Mouse (Mus musculus) erythroblast, embryonic 14.5 days (primary cell): ENCODE data around the gene Mfsd11. TPM values are rescaled to one million over a fixed set of nuclear protein-coding genes. Genes with fewer than 3 reads are reported as not detected.

Source experiments
- H3K27me3 ChIP-seq: 2 replicates; pipeline ENCODE4 v1.6.1; 2012; ENCODE audit warnings: inconsistent platforms; ENCODE audit not compliant: control insufficient read depth
- H3K36me3 ChIP-seq: 2 replicates; pipeline ENCODE4 v1.6.1; 2012; ENCODE audit warnings: mild to moderate bottlenecking, inconsistent platforms; ENCODE audit not compliant: control insufficient read depth
- H3K4me1 ChIP-seq: 2 replicates; pipeline ENCODE4 v1.6.1; 2012; ENCODE audit warnings: inconsistent platforms; ENCODE audit not compliant: control insufficient read depth
- H3K4me3 ChIP-seq: replicated peaks from 2 replicates; pipeline ENCODE3; 2012; ENCODE audit warnings: moderate library complexity, mild to moderate bottlenecking, inconsistent platforms
- H3K9me3 ChIP-seq: 2 replicates; pipeline ENCODE4 v1.6.1; 2012; ENCODE audit warnings: low read length, inconsistent platforms, mixed read lengths; ENCODE audit not compliant: control insufficient read depth
- GATA1 ChIP-seq: IDR thresholded peaks from 2 replicates; pipeline ENCODE4 v1.6.1; 2012; ENCODE audit warnings: low read length, inconsistent platforms, mixed read lengths
- TAL1 ChIP-seq: IDR thresholded peaks from 3 replicates; pipeline ENCODE4 v1.6.1; 2012; ENCODE audit warnings: low read length, inconsistent platforms, mixed read lengths
- polyA plus RNA-seq: library from polyadenylated mRNA; stranded (reverse); fragments of >175 nt; gene quantifications from 2 replicates; pipeline ENCODE4 v1.2.3, GENCODE M21; 2012

Mfsd11 gene
- polyA plus RNA-seq, 1 experiment: 1.2 TPM

GRCm38 (mm10) chr11:116851576-116852290 lies 507 bp upstream of the Mfsd11 start:
- Histone ChIP-seq H3K4me1 (peaks cover 51% of the 10 kb centered on the region), H3K36me3 (peaks cover 55% of the 10 kb centered on the region), H3K4me3 (peak overlapping the region; percentile 79), H3K9me3 (no peaks in the 10 kb centered on the region), H3K27me3 (no peaks in the 10 kb centered on the region)
- TF ChIP-seq GATA1 (no peak), TAL1 (no peak)

- Histone ChIP-seq H3K4me1 (peaks cover 49% of the 10 kb centered on the region), H3K27me3 (no peaks in the 10 kb centered on the region), H3K36me3 (peaks cover 48% of the 10 kb centered on the region), H3K9me3 (no peaks in the 10 kb centered on the region), H3K4me3 (peak within 1 kb of the TSS; percentile 79)
- no peak for TF ChIP-seq TAL1
- no peak for TF ChIP-seq GATA1
Measured at GRCm38 (mm10) chr11:116852891-116853511, 761 bp downstream of the Mfsd11 start, which contains the start of gene Srsf2. Gene Srsf2, minus strand, starts transcription at chr11:116853094.

GRCm38 (mm10) chr11:116853512-116853928 lies 1.3 kb downstream of the Mfsd11 start:
- Histone ChIP-seq H3K4me3 (peak overlapping the region; percentile 79), H3K9me3 (no peaks in the 10 kb centered on the region), H3K36me3 (peaks cover 42% of the 10 kb centered on the region), H3K27me3 (no peaks in the 10 kb centered on the region), H3K4me1 (peaks cover 46% of the 10 kb centered on the region)
- TF ChIP-seq TAL1: no peak

- Histone ChIP-seq H3K9me3 (no peaks in the 10 kb centered on the region), H3K4me3 (peak overlapping the region; percentile 79), H3K36me3 (peaks cover 40% of the 10 kb centered on the region)
Measured at GRCm38 (mm10) chr11:116854279-116854678, 2.0 kb downstream of the Mfsd11 start.

GRCm38 (mm10) chr11:116857183-116857850 lies 5.1 kb downstream of the Mfsd11 start:
- no peaks in the 10 kb centered on the region for H3K27me3 ChIP-seq
- TF ChIP-seq TAL1: no peak
- no peak for TF ChIP-seq GATA1
- H3K9me3 ChIP-seq: no peaks in the 10 kb centered on the region
- H3K4me3 ChIP-seq: no peak overlapping the region
- peaks cover 34% of the 10 kb centered on the region for H3K36me3 ChIP-seq
- peaks cover 27% of the 10 kb centered on the region for H3K4me1 ChIP-seq

More at GRCm38 (mm10) chr11:116854279-116854678, 2.0 kb downstream of the Mfsd11 start:
- peaks cover 40% of the 10 kb centered on the region for H3K4me1 ChIP-seq
- TF ChIP-seq GATA1 (no peak), TAL1 (no peak)
- H3K27me3 ChIP-seq: no peaks in the 10 kb centered on the region

GRCm38 (mm10) chr11:116864444-116864843 lies 12.2 kb downstream of the Mfsd11 start:
- no peak for TF ChIP-seq TAL1
- TF ChIP-seq GATA1: no peak
- H3K9me3 ChIP-seq: no peaks in the 10 kb centered on the region
- no peaks in the 10 kb centered on the region for H3K27me3 ChIP-seq
- peaks cover 46% of the 10 kb centered on the region for H3K36me3 ChIP-seq
- H3K4me1 ChIP-seq: peaks cover 6% of the 10 kb centered on the region
- no peak overlapping the region for H3K4me3 ChIP-seq

GRCm38 (mm10) chr11:116865945-116866585 lies 13.8 kb downstream of the Mfsd11 start:
- Histone ChIP-seq H3K4me3 (no peak overlapping the region), H3K27me3 (no peaks in the 10 kb centered on the region), H3K4me1 (peaks cover 6% of the 10 kb centered on the region), H3K36me3 (peaks cover 35% of the 10 kb centered on the region), H3K9me3 (no peaks in the 10 kb centered on the region)
- TF ChIP-seq GATA1 (no peak), TAL1 (no peak)

- H3K36me3 ChIP-seq: peaks cover 29% of the 10 kb centered on the region
- H3K9me3 ChIP-seq: no peaks in the 10 kb centered on the region
- TF ChIP-seq TAL1: no peak
- TF ChIP-seq GATA1: no peak
- no peaks in the 10 kb centered on the region for H3K27me3 ChIP-seq
- H3K4me3 ChIP-seq: no peak overlapping the region
- peaks cover 6% of the 10 kb centered on the region for H3K4me1 ChIP-seq
Measured at GRCm38 (mm10) chr11:116868129-116868528, 15.9 kb downstream of the Mfsd11 start.

GRCm38 (mm10) chr11:116869223-116869622 lies 17.0 kb downstream of the Mfsd11 start:
- Histone ChIP-seq H3K9me3 (no peaks in the 10 kb centered on the region), H3K27me3 (no peaks in the 10 kb centered on the region), H3K4me1 (peaks cover 2% of the 10 kb centered on the region), H3K4me3 (no peak overlapping the region), H3K36me3 (peaks cover 34% of the 10 kb centered on the region)
- TF ChIP-seq GATA1: no peak
- no peak for TF ChIP-seq TAL1
